Mouse (Mus musculus) left cerebral cortex, adult 8-10 months (tissue): ENCODE measurements around the gene Myrip. TPM values are rescaled to one million over a fixed set of nuclear protein-coding genes. Genes with fewer than 3 reads are reported as not detected.

Experiments used
- DNase-seq, 2 experiments: peaks; one replicate each; pipeline ENCODE4 v3.0.0; 2022; ENCODE audit warnings: low spot score in 2 of 2
- total RNA-seq, 4 experiments: library from RNA; stranded (reverse); gene quantifications; 2 replicates each; pipeline ENCODE4 v1.2.4; 2022

The Myrip gene
- total RNA-seq, 4 experiments from 2014 or later: 63.9 to 73.0 (median 68.2) TPM

DNA sequence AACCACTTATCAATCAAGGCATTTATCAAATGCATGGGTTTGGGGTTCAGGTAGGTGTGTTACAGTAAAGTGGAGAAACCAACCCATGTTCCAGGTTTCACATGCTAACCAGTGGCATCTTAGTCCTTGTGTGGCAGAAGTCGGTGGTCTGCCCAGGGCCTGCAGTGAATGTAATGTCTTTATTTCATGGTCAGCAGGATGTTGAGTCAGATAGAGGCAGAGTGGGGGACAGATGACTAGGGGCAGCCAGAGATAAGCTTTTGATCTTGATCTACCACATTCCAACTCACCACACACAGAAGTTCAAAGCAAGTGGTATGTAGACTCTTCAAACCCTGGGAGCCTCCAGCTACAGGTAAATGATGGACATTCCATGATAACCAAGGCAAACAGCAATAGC, 219.8 kb downstream of the Myrip start:
- no peak for DNase-seq

Other genes with a start within 250 kb of the Myrip start
- 10 to 100 TPM; 33.1 to 69.0 (median 47.4) TPM for gene Cx3cr1, start 231.6 kb upstream of the Myrip start, total RNA-seq
- gene Ccr8, start 209.4 kb upstream of the Myrip start, total RNA-seq: not detected
- 10 to 100 TPM; 21.0 to 24.1 (median 22.5) TPM for gene Slc25a38, start 191.1 kb upstream of the Myrip start, total RNA-seq
- 100 to 1,000 TPM; 420 to 493 (median 451) TPM for gene Rpsa, start 173.8 kb upstream of the Myrip start, total RNA-seq
- gene Mobp, start 151.8 kb upstream of the Myrip start, total RNA-seq: 100 to 1,000 TPM; 408 to 480 (median 458) TPM
- gene Eif1b, start 190.7 kb downstream of the Myrip start, total RNA-seq: 100 to 1,000 TPM; 140 to 164 (median 154) TPM
- gene Entpd3, start 238.3 kb downstream of the Myrip start, total RNA-seq: 10 to 100 TPM; 11.5 to 13.4 (median 12.0) TPM